ENCODE assay signal across 20 mouse cellular contexts in genomic region chr2:141272966-141273365, GRCm38 (mm10).
"Had no signal": no experiment of that assay in that cellular context is flagged by ENCODE, and none has a peak within 500 bp of the region (broad histone marks: within the 10 kb centered on the region; RNA-seq: fewer than 3 reads in every experiment).

No protein-coding gene starts in this region.

- DNase-seq: kidney, adult 8-10 months; kidney, postnatal 14 days; kidney, postnatal 4 days; left cerebral cortex, postnatal 4 days; liver, postnatal 0 days; lung, embryonic 14.5 days; thymus, adult 18-20 months; thymus, postnatal 4 days had no signal

- H3K9me3 ChIP-seq: kidney, embryonic 15.5 days; limb, embryonic 15.5 days; megakaryocyte, embryonic 14.5 days; midbrain, embryonic 10.5 days; midbrain, embryonic 13.5 days; neural tube, embryonic 13.5 days had no signal

- H3K4me3 ChIP-seq: kidney, embryonic 15.5 days; limb, embryonic 15.5 days; megakaryocyte, embryonic 14.5 days; midbrain, embryonic 10.5 days; midbrain, embryonic 13.5 days; myocyte; neural tube, embryonic 13.5 days had no signal

- H3K4me1 ChIP-seq: megakaryocyte, embryonic 14.5 days; midbrain, embryonic 13.5 days; neural tube, embryonic 13.5 days had no signal

- H3K36me3 ChIP-seq: kidney, embryonic 15.5 days; limb, embryonic 15.5 days; midbrain, embryonic 10.5 days; midbrain, embryonic 13.5 days; neural tube, embryonic 13.5 days had no signal

- ATAC-seq: liver, postnatal 0 days; lung, postnatal 0 days; midbrain, embryonic 13.5 days; midbrain, embryonic 16.5 days had no signal

- H3K9ac ChIP-seq: kidney, embryonic 15.5 days; limb, embryonic 15.5 days; liver, embryonic 14.5 days; liver, postnatal 0 days; lung, embryonic 14.5 days; midbrain, embryonic 13.5 days; neural tube, embryonic 13.5 days had no signal

- H3K27ac ChIP-seq: kidney, embryonic 15.5 days; limb, embryonic 15.5 days; liver, embryonic 14.5 days; macrophage; midbrain, embryonic 10.5 days; midbrain, embryonic 13.5 days; neural tube, embryonic 13.5 days had no signal

- H3K27me3 ChIP-seq: kidney, embryonic 15.5 days; limb, embryonic 15.5 days; megakaryocyte, embryonic 14.5 days; midbrain, embryonic 13.5 days; neural tube, embryonic 13.5 days had no signal

- H3K4me2 ChIP-seq: kidney, embryonic 15.5 days; limb, embryonic 15.5 days; liver, embryonic 11.5 days; lung, embryonic 14.5 days; midbrain, embryonic 13.5 days; neural tube, embryonic 13.5 days had no signal
